Mouse (Mus musculus): Measurements from ENCODE around the gene Slc43a1.

Gene Slc43a1

GRCm38 (mm10) chr2:84868521-84868943 is 29.9 kb downstream of the Slc43a1 start:
- peak in 1 of 2 experiments; percentile 73 for DNase-seq (ENCODE audit: low spot score in 2 of 2)

- DNase-seq (ENCODE audit: low spot score in 2 of 2), result no peak
Measured at GRCm38 (mm10) chr2:84868977-84869376, 30.3 kb downstream of the Slc43a1 start.

DNA sequence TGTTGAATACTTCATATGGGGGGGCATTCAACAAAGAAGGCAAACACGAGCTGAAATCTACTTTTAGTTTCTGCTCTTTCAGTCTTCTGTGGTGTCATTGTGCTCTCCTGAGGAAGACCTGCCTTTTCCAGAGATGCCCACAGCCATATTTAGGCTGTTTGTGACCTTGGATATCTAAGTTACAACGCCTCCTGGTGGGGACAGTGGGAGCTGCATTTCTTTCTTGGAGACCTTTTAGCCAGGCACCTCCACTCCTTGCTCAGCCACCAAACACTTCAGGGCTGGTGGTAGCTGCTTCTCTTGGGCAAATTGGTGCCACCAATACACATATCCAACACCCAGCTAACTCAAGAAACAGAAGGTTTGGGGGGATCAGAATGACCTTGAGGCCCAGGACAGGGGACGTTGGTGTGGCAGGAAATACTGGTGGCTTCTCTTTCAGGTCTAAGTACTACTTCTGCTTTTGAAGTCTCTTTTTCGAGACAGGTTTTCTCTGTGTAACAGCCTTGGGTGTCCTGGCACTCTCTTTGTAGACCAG is 32.0 kb downstream of the Slc43a1 start:
- no peak for DNase-seq (ENCODE audit: low spot score in 2 of 2)

DNA sequence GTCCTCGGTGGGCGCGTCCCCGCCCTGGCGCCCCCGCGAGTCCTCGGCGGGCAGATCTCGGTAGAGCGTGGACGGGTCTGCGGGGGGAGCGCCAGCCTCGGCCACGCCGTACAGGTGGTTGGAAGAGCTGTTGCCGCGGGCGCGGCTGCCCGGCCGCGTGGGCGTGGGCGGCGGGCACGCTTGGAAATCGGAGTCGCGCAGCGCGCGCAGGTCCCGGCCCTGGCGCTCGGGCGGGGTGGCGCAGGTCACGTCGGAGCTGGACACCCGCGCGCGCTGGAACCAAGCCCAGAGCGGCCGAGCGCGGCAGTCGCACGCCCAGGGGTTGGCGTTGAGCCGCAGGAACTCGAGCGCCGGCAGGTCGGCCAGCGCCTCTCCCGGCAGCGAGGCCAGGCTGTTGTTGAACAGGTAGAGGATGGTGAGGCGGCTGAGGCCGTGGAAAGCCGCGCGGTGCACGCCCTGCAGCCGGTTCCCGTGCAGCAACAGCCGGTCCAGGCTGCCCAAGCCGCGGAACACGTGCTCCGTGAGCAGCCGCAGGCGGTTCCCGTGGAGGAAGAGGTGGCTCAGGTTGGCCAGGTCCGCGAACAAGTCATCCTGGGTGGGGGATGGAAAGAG is 33.6 kb downstream of the Slc43a1 start:
- DNase-seq (ENCODE audit: low spot score in 2 of 2), result no peak

DNA sequence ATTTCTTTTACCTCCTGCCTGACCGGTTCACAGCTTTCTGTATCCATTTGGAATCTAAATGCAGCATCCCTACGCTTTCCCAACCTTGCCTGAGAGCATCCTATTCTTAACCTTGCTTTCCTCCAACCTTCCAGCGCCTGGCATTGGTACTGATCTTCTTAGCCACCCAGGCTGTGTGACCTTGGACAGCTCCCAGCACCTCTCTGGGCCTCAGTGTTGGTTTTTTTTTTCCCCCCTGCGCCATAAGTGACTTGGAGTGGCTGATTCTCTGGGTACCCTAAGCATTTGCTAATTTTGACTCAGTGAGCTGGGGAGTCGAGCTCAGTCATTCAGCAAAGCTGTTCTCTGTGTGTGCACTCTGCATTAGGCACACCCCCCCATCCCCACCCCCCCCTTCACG is 37.2 kb downstream of the Slc43a1 start:
- DNase-seq (ENCODE audit: low spot score in 2 of 2), result no peak

GRCm38 (mm10) chr2:84880590-84880989 is 41.9 kb downstream of the Slc43a1 start:
- no peak for DNase-seq (ENCODE audit: low spot score in 2 of 2)

GRCm38 (mm10) chr2:84882606-84883005 is 44.0 kb downstream of the Slc43a1 start:
- peak in 1 of 2 experiments; percentile 56 for DNase-seq (ENCODE audit: low spot score in 2 of 2)

GRCm38 (mm10) chr2:84883084-84883483 is 44.4 kb downstream of the Slc43a1 start:
- peak in 1 of 2 experiments; percentile 4 for DNase-seq (ENCODE audit: low spot score in 2 of 2)

DNA sequence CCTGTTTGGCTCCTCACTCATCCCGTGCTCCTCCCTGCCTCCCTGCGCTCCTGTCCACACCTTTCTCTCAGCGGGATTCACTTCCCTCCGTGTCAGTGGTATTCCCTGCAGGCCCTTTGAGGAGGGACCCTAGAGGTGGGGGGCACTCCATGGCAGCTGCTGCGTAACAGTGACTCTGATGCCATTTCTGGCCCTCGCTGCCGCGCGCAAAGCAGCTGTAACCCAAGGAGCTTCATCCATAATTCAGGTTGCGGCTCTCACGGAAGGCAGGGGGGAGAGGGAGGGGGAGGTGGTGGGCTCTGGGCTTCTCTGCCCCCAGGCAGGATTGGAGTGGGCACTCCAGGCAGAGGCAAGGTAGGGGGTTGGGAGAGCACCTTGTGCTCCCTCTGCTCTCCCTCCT is 44.9 kb downstream of the Slc43a1 start:
- peak in 1 of 2 experiments; percentile 5 for DNase-seq (ENCODE audit: low spot score in 2 of 2)

DNA sequence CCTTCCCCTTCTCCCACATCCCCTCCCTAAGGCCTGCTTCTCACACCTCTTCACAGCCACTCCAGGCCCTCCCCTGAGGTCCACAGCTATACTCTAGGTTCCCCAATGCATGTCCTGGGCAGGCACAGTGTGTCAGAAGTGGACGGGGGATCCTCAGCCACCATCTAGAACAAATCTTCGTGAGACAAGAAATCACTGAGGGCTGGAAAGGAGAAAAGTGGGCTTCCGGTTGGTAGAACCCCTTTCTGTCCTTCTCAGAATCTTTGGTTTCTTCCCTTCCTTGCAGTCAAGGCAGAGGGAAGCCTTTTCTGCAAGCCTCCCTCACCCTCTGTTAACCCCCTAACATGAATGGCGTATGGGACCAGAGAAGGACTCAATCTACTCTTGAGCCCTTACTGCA is 45.3 kb downstream of the Slc43a1 start:
- peak in 1 of 2 experiments; percentile 5 for DNase-seq (ENCODE audit: low spot score in 2 of 2)

GRCm38 (mm10) chr2:84884611-84885010 is 46.0 kb downstream of the Slc43a1 start:
- DNase-seq (ENCODE audit: low spot score in 2 of 2), result no peak

DNA sequence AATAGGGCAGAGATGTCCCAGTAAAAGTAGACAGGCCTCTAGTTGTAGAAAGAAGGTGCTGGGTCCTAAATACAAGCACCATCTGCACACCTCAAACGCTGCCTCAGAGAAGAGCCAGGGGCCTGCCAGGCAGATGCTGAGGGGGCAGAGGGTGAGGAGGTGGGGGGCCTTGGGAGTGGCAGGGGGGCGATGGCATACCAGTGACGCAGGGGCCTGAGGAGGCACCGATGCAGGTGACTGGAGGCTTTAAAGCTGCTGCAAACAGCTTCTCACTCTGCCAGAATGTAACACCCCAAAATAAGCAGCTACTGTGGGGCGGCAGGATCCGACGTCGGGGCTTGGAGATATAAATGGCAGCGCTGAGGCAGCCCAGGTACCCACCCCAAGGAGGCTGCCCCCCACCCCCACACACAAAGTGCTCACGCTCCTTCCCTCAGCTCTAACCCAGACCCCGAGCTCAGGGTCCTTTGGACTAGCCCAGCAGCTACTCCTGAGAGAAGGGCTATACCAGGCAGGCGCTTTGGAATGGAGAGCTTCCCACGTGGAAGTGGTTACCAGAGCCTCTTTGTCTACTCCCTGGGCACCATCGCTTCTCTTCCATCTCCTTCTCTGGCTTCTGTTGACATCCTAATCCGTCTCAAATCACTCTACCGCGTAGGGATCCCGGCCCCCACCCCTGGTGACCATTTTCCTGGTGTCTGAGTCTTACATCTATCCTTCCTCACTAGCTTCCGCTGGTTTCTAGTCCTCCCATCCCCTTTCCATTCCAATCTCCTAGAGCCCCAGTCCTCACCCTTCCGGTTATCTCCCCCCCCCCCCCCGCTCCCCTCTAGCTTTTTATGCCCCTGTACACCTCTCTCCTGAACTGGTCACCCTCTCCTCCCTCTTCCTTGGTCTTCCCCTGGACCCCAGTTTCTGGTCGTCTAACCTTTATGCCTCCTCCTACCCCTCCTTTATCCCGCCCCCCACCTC is 46.7 kb downstream of the Slc43a1 start:
- no peak for DNase-seq (ENCODE audit: low spot score in 2 of 2)

DNA sequence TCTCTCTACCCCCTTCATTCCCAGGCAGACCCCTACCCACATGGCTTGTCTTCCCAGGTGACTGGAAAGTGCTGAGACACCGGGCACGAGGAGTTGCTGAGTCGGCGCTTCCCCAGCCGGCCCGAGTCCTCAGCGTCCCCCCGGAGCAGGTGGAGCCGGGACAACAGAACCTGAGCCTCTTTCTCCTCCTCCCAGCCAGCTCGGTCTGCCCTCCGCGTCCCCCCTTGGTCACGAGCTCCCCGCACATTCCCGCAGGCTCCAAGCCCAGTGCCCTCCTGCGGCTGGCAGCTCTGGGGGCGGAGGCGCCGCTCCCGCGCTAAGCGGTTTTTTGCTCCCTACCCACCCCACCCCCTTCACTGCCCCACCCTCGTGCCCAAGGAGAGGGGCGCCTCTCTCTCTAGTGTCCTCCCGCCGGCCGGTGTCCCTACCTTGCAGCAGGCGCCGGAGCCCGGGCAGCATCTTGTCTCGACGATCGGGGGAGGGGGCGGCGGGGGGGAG is 47.6 kb downstream of the Slc43a1 start, which contains the start of gene Rtn4rl2:
Gene Rtn4rl2, minus strand, starts transcription at position 477 of the 498 bp plus-strand sequence.
- no peak for DNase-seq (ENCODE audit: low spot score in 2 of 2)

DNA sequence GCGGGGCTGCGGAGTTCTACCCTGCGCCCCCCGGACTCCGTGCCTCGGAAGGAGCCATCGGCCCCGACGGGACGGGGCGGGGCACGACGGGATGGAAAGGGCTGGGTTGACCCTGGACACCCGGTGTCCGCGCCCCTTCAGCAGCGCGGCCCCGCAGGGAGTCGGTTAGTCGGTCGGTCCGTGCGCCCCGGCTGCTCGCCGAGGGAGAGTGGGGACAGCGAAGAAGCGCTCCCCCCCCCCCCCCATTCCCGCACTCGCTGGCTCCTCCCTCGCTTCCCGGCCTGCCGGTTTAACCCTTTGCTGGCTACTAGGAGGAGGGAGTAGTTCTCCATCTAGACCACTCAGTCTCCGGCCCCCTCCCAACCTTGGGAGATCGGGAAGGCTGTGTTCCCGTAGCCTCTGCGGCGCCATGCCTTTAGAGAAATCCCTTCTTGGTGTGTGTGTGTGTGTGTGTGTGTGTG is 48.2 kb downstream of the Slc43a1 start:
- DNase-seq (ENCODE audit: low spot score in 2 of 2), result no peak

GRCm38 (mm10) chr2:84887411-84888271 is 49.0 kb downstream of the Slc43a1 start:
- DNase-seq (ENCODE audit: low spot score in 2 of 2), result no peak

- peak in 1 of 2 experiments; percentile 72 for DNase-seq (ENCODE audit: low spot score in 2 of 2)
Measured at GRCm38 (mm10) chr2:84888657-84889315, 50.1 kb downstream of the Slc43a1 start.

DNA sequence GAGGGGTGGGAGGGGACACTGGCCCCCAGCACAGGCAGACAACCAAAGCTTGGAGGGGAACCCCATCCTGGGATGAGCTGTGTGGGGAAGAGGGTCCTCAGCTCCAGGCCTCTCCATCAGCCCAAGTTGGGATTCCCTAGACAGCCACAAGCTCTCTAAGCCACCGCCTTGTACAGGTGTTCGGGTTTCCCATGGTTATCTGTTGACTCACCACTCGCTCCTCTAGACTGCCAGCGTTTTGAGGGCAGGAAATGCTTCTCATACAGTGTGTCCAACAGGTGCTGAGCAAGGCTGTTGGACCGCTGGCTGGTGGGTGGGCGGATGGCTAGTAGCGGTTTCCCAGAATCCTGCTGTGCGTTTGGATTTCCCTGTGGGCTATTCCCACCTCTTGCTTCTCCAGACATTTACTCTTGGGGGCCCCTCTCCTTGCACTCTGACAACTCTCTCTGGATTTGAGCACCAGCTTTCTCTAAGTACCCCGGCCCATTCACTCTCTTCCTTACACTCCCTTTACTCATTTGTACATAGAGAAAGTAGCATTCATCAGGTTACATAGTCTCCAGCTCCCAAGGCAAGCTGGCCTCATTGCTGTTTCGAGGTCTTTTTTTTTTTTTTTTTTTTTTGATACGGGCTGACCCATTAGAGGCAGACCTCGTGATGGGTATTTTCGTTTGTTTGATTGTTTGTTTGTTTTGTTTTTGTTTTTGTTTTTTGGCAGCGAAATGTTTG is 50.8 kb downstream of the Slc43a1 start:
- no peak for DNase-seq (ENCODE audit: low spot score in 2 of 2)

GRCm38 (mm10) chr2:84890045-84890340 is 51.3 kb downstream of the Slc43a1 start:
- peak in 1 of 2 experiments; percentile 69 for DNase-seq (ENCODE audit: low spot score in 2 of 2)

GRCm38 (mm10) chr2:84893359-84893758 is 54.7 kb downstream of the Slc43a1 start:
- DNase-seq (ENCODE audit: low spot score in 2 of 2), result no peak

Measured in frontal cortex, postnatal 10 days (tissue).